Mouse (Mus musculus) midbrain, embryonic 11.5 days (tissue): ENCODE results near the gene Samd1. TPM values are rescaled to one million over a fixed set of nuclear protein-coding genes. Genes with fewer than 3 reads are reported as not detected.

ENCODE experiments used
- ATAC-seq: fragments of 200-750 bp; cut with Nextera tagmentation; 2 replicates; pipeline ENCODE4 v1.8.0; 2017; ENCODE audit warnings: moderate TSS enrichment, moderate library complexity; ENCODE audit not compliant: low FRiP score
- DNase-seq: peaks from one replicate; pipeline ENCODE4 v3.0.0; 2015; ENCODE audit warnings: low spot score; ENCODE audit errors: missing footprints
- H3K27ac ChIP-seq: fragments of 300-500 bp; sonication (generic); 2 replicates; pipeline ENCODE4 v1.5.1; 2014; ENCODE audit warnings: low read depth, low read length
- H3K27me3 ChIP-seq: fragments of 300-500 bp; sonication (generic); 2 replicates; pipeline ENCODE4 v1.6.1; 2014; ENCODE audit warnings: mild to moderate bottlenecking, low read length, moderate library complexity, mixed read lengths; ENCODE audit not compliant: control insufficient read depth, insufficient read depth
- H3K36me3 ChIP-seq: fragments of 300-500 bp; sonication (generic); 2 replicates; pipeline ENCODE4 v1.6.1; 2014; ENCODE audit warnings: mild to moderate bottlenecking, low read length, moderate library complexity, mixed read lengths; ENCODE audit not compliant: control insufficient read depth, insufficient read depth
- H3K4me1 ChIP-seq: fragments of 300-500 bp; sonication (generic); 2 replicates; pipeline ENCODE4 v1.6.1; 2014; ENCODE audit warnings: low read length; ENCODE audit not compliant: control insufficient read depth, insufficient read depth
- H3K4me2 ChIP-seq: fragments of 300-500 bp; sonication (generic); 2 replicates; pipeline ENCODE4 v1.6.1; 2014; ENCODE audit warnings: mild to moderate bottlenecking, moderate library complexity
- H3K4me3 ChIP-seq: fragments of 300-500 bp; sonication (generic); 2 replicates; pipeline ENCODE4 v1.5.1; 2014; ENCODE audit warnings: low read depth, low read length
- H3K9ac ChIP-seq: fragments of 300-500 bp; sonication (generic); 2 replicates; pipeline ENCODE4 v1.6.1; 2014; ENCODE audit warnings: low read length
- H3K9me3 ChIP-seq: fragments of 300-500 bp; sonication (generic); 2 replicates; pipeline ENCODE4 v1.6.1; 2016; ENCODE audit warnings: low read length; ENCODE audit not compliant: control insufficient read depth
- WGBS: fragments of 180-500 bp; shearing (Covaris S2); extraction: QIAGEN DNeasy Blood & Tissue Kit; methylation state at CpG from one replicate; pipeline ENCODE4 v1.1.7; 2014; 5-methylcytosine and 5-hydroxymethylcytosine counted together
- polyA plus RNA-seq: library from polyadenylated mRNA; unstranded; fragments of >200 nt; fragmentation: Nextera tagmentation; extraction: Ambion mirVana; gene quantifications from 2 replicates; pipeline ENCODE4 v1.2.1, GENCODE M21; 2014

The Samd1 gene
- polyA plus RNA-seq, 1 experiment from 2014 or later = 12.8 TPM

DNA sequence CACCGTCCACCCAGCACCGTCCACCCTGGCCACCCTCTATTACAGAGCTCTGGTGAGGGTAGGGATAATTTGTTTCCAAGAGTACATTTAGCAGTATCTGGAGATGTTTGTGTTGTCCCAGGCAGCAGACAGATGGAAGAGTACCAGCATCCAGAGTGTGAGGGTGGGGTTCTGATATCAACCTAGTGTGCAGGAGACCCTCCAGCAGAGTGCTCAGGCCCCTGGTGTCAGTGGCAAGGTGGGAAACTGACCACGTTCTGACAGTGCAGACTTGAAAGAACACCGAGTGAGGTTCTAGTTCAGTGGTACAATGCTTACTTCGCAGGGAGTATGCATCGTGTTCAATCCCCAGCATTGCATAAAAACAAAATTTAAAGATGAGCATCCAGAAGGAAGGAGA is 25.8 kb upstream of the Samd1 start:
- Histone ChIP-seq H3K27ac (no peak overlapping the region; the same call in 1 of the 2 replicates), H3K4me2 (peak overlapping the region; percentile 85), H3K36me3 (peaks cover 6% of the 10 kb centered on the region; the same call in 1 of the 2 replicates), H3K9ac (peak overlapping the region; percentile 72; the same call in 1 of the 2 replicates), H3K4me1 (peaks cover 20% of the 10 kb centered on the region), H3K9me3 (no peaks in the 10 kb centered on the region), H3K27me3 (no peaks in the 10 kb centered on the region), H3K4me3 (peak overlapping the region; percentile 92; the same call in 1 of the 2 replicates)
- no peak for DNase-seq
- ATAC-seq = no peak
- WGBS = 73% methylated on average over 6 of the region's 6 CpGs

DNA sequence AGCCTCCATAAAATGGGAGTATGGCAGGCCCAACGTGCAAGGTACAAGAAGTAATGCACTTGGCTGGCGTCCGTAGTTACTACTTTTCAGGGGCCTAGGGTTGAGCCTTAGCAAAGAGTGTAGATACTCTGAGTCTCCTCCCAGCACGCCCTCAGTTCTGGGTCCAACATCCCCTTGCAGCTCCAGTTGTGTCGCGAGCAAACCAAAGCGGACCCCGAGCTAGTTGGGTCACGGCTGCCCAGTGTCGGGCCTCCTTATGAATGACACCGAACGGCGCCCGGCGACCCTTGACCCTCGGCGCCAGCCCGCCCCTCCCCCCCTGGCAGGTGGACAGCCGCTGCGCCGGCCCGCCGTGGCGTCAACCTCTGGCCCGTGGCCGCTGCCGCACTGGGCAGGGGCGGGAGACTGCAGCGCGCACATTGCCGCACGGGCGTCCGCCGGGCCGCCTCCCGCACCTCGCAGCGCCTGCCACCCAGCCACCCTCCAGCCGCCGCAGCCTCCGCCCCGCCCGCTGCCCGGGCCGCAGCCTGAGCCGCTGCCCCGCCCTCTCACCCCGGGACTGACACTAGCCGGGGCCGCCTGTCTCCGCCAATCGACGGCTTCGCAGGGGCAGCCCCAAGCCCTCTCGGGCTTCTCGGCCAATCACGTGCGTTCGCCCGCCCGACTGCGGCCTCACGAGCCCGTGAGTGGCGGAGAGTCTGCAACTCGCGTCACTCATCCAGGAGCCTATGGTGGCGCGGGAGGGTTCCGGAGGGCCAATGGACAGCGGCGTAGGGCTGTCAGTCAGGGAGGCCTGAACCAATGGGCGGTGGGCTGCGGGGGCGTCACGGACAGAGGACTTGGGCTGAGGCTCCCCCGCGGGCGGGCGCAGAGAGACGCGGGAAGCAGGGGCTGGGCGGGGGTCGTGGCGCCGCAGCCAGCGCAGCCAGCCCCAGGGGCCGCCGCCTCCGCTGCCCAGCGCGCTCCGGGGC is 25.0 kb upstream of the Samd1 start, which contains the start of gene Prkaca:
Prkaca (plus strand) TSS at position 844 of the 971 bp plus-strand sequence.
- ATAC-seq (peak; percentile 100), DNase-seq (peak; percentile 99)
- under 1% methylated on average over 83 of the region's 94 CpGs for WGBS
- Histone ChIP-seq H3K36me3 (peaks cover 6% of the 10 kb centered on the region; the same call in 1 of the 2 replicates), H3K4me3 (peak within 1 kb of the TSS; percentile 92), H3K27ac (peak within 1 kb of the TSS; percentile 68), H3K4me1 (peaks cover 20% of the 10 kb centered on the region), H3K9ac (peak within 1 kb of the TSS; percentile 92), H3K9me3 (no peaks in the 10 kb centered on the region), H3K27me3 (no peaks in the 10 kb centered on the region), H3K4me2 (peak within 1 kb of the TSS; percentile 99)

DNA sequence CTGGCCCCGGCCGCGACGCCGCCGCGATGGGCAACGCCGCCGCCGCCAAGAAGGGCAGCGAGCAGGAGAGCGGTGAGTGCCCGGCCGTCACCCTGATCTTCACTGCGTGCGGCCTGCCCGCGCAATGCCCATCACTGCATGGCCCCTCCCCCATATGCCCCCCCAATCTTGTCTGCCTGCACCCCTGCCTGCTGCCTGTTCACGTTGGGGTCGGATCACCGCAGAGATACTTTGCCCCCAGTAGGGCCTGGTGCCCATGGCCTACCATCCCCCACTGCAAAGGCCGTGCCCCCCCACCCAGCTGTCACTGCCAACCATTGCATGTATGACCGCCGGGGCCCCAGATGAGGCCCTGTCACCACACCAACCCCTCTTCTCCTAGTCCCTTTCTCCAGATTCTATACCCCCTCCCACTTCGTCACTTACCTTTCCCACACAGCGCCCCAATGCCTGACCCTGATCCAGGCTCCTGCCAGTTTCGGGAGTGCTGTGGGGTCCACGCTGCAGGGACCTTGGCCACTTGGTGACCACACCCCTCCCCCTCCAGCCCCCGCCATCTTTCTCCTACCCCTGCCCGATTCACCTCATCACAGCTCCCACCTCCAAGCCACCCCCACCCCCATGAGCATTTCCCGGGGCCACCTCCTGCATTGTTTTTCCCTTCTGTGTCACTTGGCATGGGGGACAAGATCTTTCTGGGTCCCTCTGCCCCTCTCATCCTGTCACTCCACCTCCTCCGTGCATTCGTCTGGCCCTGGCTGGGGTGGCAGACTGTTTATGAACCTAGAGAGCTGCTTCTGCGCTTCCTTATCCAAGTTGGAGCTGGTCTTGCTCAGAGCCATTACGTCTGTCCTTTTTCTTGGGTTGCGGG is 24.1 kb upstream of the Samd1 start:
- H3K27me3 ChIP-seq = no peaks in the 10 kb centered on the region
- H3K36me3 ChIP-seq = peaks cover 2% of the 10 kb centered on the region; the same call in 1 of the 2 replicates
- peaks cover 20% of the 10 kb centered on the region for H3K4me1 ChIP-seq
- WGBS = 4% methylated on average over 32 of the region's 37 CpGs
- peak overlapping the region; percentile 92 for H3K9ac ChIP-seq
- peak overlapping the region; percentile 92 for H3K4me3 ChIP-seq
- peak overlapping the region; percentile 25; the same call in 1 of the 2 replicates for H3K27ac ChIP-seq
- H3K9me3 ChIP-seq = no peaks in the 10 kb centered on the region
- DNase-seq (peak; percentile 90), ATAC-seq (no peak; the same call in 1 of the 2 replicates)
- H3K4me2 ChIP-seq = peak overlapping the region; percentile 99

DNA sequence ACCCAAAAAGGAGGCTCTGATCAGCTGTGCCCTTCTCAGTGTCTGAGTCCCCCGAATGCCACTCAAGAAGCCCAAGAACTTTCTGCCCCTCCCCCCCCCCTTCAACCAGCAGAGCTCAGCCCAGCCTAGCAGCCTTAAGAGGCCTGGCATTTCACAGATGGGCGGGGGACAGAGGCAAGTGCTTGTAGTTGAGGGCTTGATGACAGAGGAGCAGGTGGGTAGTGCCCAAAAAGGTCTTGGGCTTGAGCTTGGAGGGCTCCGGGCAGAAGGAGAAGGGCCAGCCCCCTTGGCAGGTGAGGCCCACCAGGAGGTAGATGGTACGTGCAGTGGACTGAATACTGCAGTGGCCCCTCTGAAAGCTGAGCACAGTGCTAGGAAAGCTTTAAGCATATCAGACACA is 23.0 kb upstream of the Samd1 start:
- DNase-seq (no peak), ATAC-seq (no peak)
- Histone ChIP-seq H3K4me1 (peaks cover 20% of the 10 kb centered on the region), H3K4me3 (no peak overlapping the region), H3K36me3 (no peaks in the 10 kb centered on the region), H3K9ac (no peak overlapping the region; the same call in 1 of the 2 replicates), H3K9me3 (no peaks in the 10 kb centered on the region), H3K4me2 (peak overlapping the region; percentile 99; the same call in 1 of the 2 replicates), H3K27me3 (no peaks in the 10 kb centered on the region), H3K27ac (no peak overlapping the region)
- WGBS = 82% methylated on average over 4 of the region's 4 CpGs

DNA sequence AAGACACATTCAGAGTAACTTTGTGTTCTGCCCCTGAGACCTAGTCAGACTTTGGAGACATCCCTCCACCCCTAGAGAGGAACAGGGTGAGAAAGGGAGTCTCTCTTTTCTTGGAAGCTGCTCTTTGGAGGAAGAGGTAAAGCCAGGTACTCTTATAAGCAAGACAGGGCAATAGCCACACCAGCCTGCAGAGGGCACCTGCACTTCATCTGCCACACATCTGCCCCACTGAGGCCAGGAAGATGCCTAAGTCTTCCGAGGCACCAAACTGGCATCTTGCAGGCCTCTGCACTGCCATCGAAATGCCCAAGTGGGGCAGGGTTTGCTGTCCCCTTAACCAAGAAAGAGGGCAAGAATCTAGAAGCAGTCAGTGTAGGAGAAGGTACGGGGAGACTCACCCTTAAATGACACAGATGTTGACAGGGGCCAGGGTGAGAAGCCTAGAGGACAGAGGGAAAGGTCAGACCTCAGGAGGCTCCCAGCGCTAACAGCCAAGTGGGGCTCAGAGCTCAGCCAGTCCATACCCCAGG is 21.3 kb upstream of the Samd1 start:
- no peaks in the 10 kb centered on the region for H3K9me3 ChIP-seq
- no peaks in the 10 kb centered on the region for H3K27me3 ChIP-seq
- H3K27ac ChIP-seq = no peak overlapping the region
- ATAC-seq = no peak
- H3K4me2 ChIP-seq = no peak overlapping the region
- DNase-seq = no peak
- no peak overlapping the region for H3K9ac ChIP-seq
- peaks cover 20% of the 10 kb centered on the region for H3K4me1 ChIP-seq
- no peak overlapping the region for H3K4me3 ChIP-seq
- peaks cover 4% of the 10 kb centered on the region for H3K36me3 ChIP-seq
- WGBS = 87% methylated on average over 4 of the region's 4 CpGs

DNA sequence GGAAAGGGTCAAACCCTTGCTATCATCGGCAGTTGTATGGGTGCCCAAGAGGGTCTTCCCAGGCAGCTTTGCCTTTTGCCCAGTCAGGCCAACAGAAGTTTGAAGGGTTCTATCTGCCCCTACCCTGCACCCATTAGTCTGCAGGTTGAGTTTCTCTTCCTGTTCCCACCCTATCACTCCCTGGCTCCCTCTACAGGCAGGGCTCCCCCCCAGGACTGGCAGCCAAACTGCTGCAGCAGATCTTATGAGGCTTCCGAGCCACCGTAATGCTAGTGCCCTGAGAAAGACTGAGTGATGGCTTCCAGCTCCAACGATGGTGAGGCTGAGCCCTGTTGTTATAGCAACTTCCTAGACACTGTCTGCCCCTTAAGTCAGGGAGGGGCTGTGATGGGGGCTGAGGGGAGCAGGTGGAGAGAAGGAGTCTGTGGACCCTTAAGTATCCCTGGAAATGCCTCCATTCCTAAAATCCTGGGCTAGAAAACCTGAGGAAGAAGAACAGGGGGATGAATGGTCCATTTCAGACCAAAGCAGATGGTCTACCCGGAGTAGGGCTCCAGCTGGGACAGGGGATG is 20.6 kb upstream of the Samd1 start:
- peaks cover 6% of the 10 kb centered on the region for H3K36me3 ChIP-seq
- ATAC-seq = no peak
- H3K4me3 ChIP-seq = no peak overlapping the region
- H3K27me3 ChIP-seq = no peaks in the 10 kb centered on the region
- no peak for DNase-seq
- no peak overlapping the region for H3K9ac ChIP-seq
- no peak overlapping the region for H3K4me2 ChIP-seq
- H3K27ac ChIP-seq = no peak overlapping the region
- H3K4me1 ChIP-seq = peaks cover 16% of the 10 kb centered on the region
- WGBS = 89% methylated on average over 5 of the region's 5 CpGs
- no peaks in the 10 kb centered on the region for H3K9me3 ChIP-seq

DNA sequence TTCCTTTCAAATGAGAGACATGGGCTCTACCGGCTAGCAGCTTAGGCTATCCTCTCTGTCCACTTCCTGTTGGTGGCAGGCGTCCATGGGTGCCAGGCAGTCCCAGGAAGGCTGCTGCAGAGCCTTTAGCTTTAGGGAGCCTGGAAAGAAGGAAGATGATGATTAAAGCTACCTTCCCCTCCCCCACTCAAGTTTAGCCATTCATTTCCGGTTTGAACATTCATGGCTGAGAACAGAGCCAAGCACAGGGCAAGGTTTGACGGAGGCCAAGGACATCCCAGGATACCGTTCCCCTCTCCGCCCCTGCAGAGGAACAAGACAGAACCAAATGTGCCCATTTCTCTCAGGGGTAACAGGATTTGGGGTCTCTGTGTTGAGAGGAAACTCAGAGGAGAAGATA is 19.8 kb upstream of the Samd1 start:
- ATAC-seq (no peak), DNase-seq (no peak)
- Histone ChIP-seq H3K4me3 (no peak overlapping the region), H3K4me1 (peaks cover 13% of the 10 kb centered on the region), H3K9me3 (no peaks in the 10 kb centered on the region), H3K36me3 (peaks cover 9% of the 10 kb centered on the region), H3K27me3 (no peaks in the 10 kb centered on the region), H3K27ac (no peak overlapping the region), H3K9ac (no peak overlapping the region), H3K4me2 (no peak overlapping the region)
- 73% methylated on average over 6 of the region's 6 CpGs for WGBS

DNA sequence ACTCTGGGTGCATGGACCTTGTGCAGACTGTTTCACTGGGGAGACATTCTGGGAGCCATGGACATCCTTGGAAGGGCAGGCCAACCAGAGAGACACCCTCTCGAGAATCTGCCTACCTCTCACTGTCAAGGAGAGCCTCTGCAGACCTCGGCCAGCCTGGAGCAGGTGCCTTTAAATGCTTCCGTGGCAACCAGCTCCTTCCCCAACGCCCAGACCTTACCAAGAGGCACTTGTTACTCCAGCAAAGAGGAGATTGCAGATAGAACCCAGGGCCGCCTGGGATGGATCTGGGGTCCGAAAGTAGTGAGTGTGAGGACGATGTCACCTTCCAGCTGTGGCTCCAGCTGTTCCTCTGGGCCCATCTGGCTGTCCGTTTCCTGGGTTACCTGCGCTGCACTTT is 19.3 kb upstream of the Samd1 start:
- ATAC-seq (no peak), DNase-seq (no peak)
- H3K4me3 ChIP-seq = no peak overlapping the region
- peaks cover 9% of the 10 kb centered on the region for H3K36me3 ChIP-seq
- no peak overlapping the region for H3K27ac ChIP-seq
- H3K4me2 ChIP-seq = no peak overlapping the region
- no peaks in the 10 kb centered on the region for H3K27me3 ChIP-seq
- peaks cover 13% of the 10 kb centered on the region for H3K4me1 ChIP-seq
- H3K9me3 ChIP-seq = no peaks in the 10 kb centered on the region
- WGBS = 76% methylated on average over 9 of the region's 9 CpGs
- no peak overlapping the region for H3K9ac ChIP-seq
